Mouse (Mus musculus) erythroblast, embryonic 14.5 days (primary cell): ENCODE results near the gene Rnpep.

Experiments used
- GATA1 ChIP-seq: IDR thresholded peaks from 2 replicates; pipeline ENCODE4 v1.6.1; 2012; ENCODE audit warnings: low read length, inconsistent platforms, mixed read lengths
- TAL1 ChIP-seq: IDR thresholded peaks from 3 replicates; pipeline ENCODE4 v1.6.1; 2012; ENCODE audit warnings: low read length, inconsistent platforms, mixed read lengths

GRCm38 (mm10) chr1:135323367-135323901 lies 39.5 kb upstream of the Rnpep start:
- TF ChIP-seq TAL1 (no peak), GATA1 (no peak)
